Mouse (Mus musculus): Measurements from ENCODE around the gene Tgfbr2. TPM values are rescaled to one million over a fixed set of nuclear protein-coding genes. Genes with fewer than 3 reads are reported as not detected.

The Tgfbr2 gene
- polyA plus RNA-seq, 1 experiment from 2014 or later: 6.9 TPM

DNA sequence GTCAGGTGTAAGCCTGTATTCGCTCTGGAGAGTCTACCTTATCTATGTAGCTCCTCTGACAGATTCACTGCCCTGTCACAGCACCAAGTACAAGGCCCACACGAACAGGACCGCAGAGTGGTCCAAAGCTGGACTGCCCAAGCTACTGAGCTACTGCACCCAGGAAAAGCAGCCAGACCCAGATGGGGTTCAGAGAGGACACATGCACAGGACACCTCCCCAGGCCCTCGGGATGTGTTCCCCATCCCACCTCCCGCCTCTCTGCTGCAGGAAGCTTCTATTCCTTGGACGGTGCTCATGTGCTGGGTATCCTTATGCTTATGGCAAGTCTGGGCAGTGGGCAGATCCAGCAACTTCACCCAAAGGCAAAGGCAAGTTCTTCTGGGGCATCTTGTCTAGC, 34.7 kb downstream of the Tgfbr2 start:
- Histone ChIP-seq H3K36me3 (no peaks in the 10 kb centered on the region), H3K4me2 (no peak overlapping the region), H3K27ac (no peak overlapping the region), H3K4me3 (no peak overlapping the region), H3K9ac (no peak overlapping the region), H3K9me3 (replicated peaks) (no peaks in the 10 kb centered on the region), H3K27me3 (replicated peaks) (no peaks in the 10 kb centered on the region), H3K4me1 (peaks cover 34% of the 10 kb centered on the region)
- WGBS (ENCODE audit: insufficient replicate concordance): 70% methylated on average over 6 of the region's 6 CpGs
- no peak for ATAC-seq

DNA sequence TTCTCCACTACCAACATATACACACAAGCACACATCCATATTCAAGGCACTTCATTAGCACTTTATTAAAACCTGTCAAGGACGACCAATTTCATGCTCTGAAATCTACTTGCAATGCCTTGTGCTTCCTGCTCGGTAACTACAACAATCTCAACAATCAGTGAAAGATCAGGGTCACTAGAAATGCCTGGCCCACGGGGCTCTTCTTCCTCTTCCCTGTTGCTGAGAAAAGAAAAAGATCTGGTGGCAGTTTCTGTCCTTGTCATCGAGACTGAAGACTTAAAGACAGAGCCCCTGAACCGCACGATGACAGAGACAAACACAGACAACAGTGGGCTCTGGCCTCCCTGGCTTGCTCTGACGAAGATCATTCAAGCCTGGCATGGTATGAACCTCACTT, 35.6 kb downstream of the Tgfbr2 start:
- Histone ChIP-seq H3K4me3 (no peak overlapping the region), H3K9ac (no peak overlapping the region), H3K4me2 (no peak overlapping the region), H3K36me3 (no peaks in the 10 kb centered on the region), H3K27me3 (replicated peaks) (no peaks in the 10 kb centered on the region), H3K9me3 (replicated peaks) (no peaks in the 10 kb centered on the region), H3K27ac (no peak overlapping the region), H3K4me1 (peaks cover 30% of the 10 kb centered on the region)
- 35% methylated on average over 7 of the region's 7 CpGs for WGBS (ENCODE audit: insufficient replicate concordance)
- no peak for ATAC-seq

DNA sequence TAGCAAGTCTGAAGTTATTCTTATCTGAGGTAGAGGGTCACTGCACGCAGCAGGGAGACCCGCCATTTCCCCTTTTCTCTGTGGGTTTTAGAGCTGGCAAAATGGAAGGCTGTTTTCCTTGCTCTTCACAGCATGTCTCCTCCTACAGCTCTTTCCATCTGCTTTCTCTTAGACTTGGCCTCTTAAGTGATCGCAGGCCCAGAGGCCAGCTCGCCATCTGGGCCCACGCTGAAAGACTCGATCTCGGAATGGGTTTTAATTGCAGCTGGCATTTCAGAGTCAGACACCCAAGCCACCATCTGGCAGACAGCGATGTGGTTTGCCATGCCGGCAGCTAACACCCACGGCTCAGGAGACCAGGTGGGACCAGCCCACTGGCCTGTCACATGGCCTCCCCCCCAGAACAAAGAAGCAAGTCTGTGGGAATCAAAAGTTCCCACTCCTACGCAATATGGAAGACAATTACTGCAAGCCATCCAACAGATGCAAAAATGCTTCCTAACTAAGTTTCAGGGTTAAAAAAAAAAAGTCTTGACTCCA, 36.5 kb downstream of the Tgfbr2 start:
- 67% methylated on average over 11 of the region's 11 CpGs for whole genome bisulfite sequencing (ENCODE audit: insufficient replicate concordance)
- Histone ChIP-seq H3K27ac (no peak overlapping the region; the same call in 1 of the 2 replicates), H3K27me3 (replicated peaks) (no peaks in the 10 kb centered on the region), H3K36me3 (no peaks in the 10 kb centered on the region), H3K4me2 (no peak overlapping the region), H3K4me1 (peaks cover 25% of the 10 kb centered on the region; the same call in 1 of the 2 replicates), H3K4me3 (no peak overlapping the region), H3K9ac (no peak overlapping the region), H3K9me3 (replicated peaks) (no peaks in the 10 kb centered on the region)
- no peak for ATAC-seq

DNA sequence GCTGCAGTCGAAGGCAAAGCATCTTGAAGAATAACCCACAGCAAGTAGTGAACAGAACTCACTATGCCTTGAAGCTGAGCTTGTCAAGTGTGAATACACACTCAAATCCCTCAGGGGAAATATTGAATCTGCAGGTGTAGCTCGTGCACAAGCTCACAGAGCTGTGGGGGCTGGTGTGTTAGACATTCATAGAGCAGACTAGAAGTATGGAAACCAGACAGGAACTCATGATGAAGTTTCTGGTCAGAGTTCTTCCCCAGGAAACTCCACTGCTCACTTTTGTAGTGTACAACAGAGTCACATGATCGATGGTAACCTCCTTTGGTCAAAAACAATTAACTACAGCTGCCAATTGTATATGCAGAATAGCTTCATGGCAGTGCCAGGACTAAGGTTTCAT, 37.5 kb downstream of the Tgfbr2 start:
- 49% methylated on average over 3 of the region's 3 CpGs for WGBS (ENCODE audit: insufficient replicate concordance)
- H3K27ac ChIP-seq: no peak overlapping the region
- H3K27me3 ChIP-seq (replicated peaks): no peaks in the 10 kb centered on the region
- H3K9me3 ChIP-seq (replicated peaks): no peaks in the 10 kb centered on the region
- no peak overlapping the region for H3K4me3 ChIP-seq
- ATAC-seq: no peak
- H3K36me3 ChIP-seq: no peaks in the 10 kb centered on the region
- H3K4me2 ChIP-seq: no peak overlapping the region
- H3K4me1 ChIP-seq: peaks cover 25% of the 10 kb centered on the region; the same call in 1 of the 2 replicates
- no peak overlapping the region for H3K9ac ChIP-seq

DNA sequence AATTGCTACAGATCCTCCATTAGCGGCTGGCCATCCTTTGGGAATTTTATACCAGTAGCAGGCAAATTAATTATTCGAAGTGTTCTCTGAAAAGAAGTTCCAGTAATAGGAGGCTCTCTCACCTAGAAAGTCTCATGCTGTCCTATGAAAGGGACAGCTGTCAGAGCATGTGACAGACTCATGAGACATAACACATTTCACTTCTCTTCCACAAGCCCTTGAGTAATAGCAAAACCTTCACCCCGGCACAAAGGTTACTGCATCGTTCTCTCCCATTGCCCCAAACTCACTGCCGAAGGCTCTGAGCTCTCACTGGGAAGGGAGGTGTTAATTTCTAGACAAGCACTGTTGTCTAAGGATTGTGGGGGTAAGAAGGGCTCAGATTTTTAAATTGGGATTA, 38.3 kb downstream of the Tgfbr2 start:
- no peaks in the 10 kb centered on the region for H3K36me3 ChIP-seq
- no peak overlapping the region for H3K9ac ChIP-seq
- peaks cover 25% of the 10 kb centered on the region; the same call in 1 of the 2 replicates for H3K4me1 ChIP-seq
- WGBS (ENCODE audit: insufficient replicate concordance): 68% methylated on average over 5 of the region's 5 CpGs
- H3K9me3 ChIP-seq (replicated peaks): no peaks in the 10 kb centered on the region
- H3K27ac ChIP-seq: no peak overlapping the region
- no peak overlapping the region for H3K4me2 ChIP-seq
- no peaks in the 10 kb centered on the region for H3K27me3 ChIP-seq (replicated peaks)
- no peak for ATAC-seq
- no peak overlapping the region for H3K4me3 ChIP-seq

DNA sequence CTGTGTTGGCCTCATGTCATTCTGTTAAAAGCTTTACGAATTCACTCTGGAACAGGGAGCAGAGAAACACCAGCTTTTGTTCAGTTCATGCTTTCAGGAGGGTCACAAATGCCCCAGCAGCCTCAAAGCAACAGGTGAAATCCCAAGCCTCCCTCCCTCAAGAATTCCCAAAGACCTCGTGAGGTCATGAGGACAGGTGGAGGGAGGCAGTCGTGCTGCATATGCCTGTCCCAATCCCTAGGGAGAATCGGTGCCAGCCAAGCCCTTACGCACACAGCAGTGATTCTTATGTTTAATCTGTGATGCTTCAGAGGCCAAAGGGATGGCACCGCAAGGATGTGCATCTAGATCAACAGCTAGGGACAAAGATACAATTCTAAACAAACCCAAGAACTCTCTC, 39.0 kb downstream of the Tgfbr2 start:
- peaks cover 25% of the 10 kb centered on the region; the same call in 1 of the 2 replicates for H3K4me1 ChIP-seq
- no peaks in the 10 kb centered on the region for H3K27me3 ChIP-seq (replicated peaks)
- 72% methylated on average over 6 of the region's 6 CpGs for WGBS (ENCODE audit: insufficient replicate concordance)
- H3K9me3 ChIP-seq (replicated peaks): no peaks in the 10 kb centered on the region
- H3K27ac ChIP-seq: no peak overlapping the region
- H3K4me3 ChIP-seq: no peak overlapping the region
- H3K4me2 ChIP-seq: no peak overlapping the region
- ATAC-seq: no peak
- H3K9ac ChIP-seq: no peak overlapping the region
- H3K36me3 ChIP-seq: peaks cover 2% of the 10 kb centered on the region

DNA sequence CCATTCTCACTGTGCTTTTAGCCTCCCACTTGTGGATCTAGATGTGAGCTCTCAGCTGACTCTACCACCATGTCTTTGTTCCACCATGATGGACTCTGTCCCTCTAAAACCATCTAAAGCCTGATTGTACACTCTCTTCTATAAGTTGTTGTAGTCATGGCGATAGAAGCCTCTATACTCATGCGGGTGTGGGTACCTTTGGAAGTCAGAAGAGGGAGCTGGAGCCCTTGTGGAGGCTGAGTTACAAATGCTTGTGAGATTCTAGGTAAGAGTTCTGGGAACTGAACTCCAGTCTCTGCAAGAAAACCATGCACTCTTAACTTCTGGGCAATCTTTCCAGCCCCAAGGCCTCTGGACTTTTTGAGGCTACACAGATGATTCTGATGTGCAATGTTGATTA, 40.7 kb downstream of the Tgfbr2 start:
- Histone ChIP-seq H3K4me2 (no peak overlapping the region), H3K4me3 (no peak overlapping the region), H3K4me1 (peaks cover 23% of the 10 kb centered on the region; the same call in 1 of the 2 replicates), H3K9ac (no peak overlapping the region), H3K36me3 (peaks cover 16% of the 10 kb centered on the region), H3K27me3 (replicated peaks) (no peaks in the 10 kb centered on the region), H3K9me3 (replicated peaks) (no peaks in the 10 kb centered on the region), H3K27ac (no peak overlapping the region)
- 75% methylated on average over 2 of the region's 2 CpGs for WGBS (ENCODE audit: insufficient replicate concordance)
- no peak for ATAC-seq

DNA sequence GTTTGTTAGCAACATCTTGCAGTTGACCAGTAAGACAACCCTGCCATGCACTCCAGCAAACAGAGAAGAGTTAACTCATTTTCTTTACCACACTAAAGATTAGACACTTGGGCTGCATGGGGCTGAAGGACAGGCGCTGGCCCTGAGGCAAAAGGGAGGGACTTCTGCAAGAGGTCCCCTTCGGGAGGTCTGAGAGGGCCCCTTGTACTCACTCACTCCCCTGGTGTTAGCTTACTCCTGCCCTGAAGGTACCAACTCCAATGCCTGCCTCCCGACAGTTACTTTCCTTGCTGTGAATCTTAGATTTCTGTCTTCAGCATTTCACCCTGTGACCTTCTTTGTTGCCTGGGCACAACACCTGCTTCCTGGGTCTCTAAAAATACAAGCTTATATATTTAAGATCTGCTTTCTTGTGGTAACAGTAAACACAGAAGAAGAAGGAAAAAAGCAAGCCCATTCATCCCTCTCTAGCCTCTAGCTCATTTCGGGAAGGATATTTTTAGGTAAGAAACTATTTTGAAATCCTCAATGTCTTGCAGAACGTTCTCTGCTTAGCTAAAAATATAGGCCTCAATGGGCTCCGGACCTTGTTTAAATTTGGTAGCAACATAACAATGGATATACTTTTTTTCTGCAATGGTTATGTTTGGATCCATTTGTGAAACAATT, 41.7 kb downstream of the Tgfbr2 start:
- no peak overlapping the region for H3K9ac ChIP-seq
- H3K27me3 ChIP-seq (replicated peaks): no peaks in the 10 kb centered on the region
- H3K36me3 ChIP-seq: peaks cover 27% of the 10 kb centered on the region
- H3K27ac ChIP-seq: no peak overlapping the region
- no peaks in the 10 kb centered on the region for H3K9me3 ChIP-seq (replicated peaks)
- no peak for ATAC-seq
- H3K4me2 ChIP-seq: no peak overlapping the region
- WGBS (ENCODE audit: insufficient replicate concordance): 54% methylated on average over 6 of the region's 6 CpGs
- H3K4me3 ChIP-seq: no peak overlapping the region
- peaks cover 18% of the 10 kb centered on the region; the same call in 1 of the 2 replicates for H3K4me1 ChIP-seq

DNA sequence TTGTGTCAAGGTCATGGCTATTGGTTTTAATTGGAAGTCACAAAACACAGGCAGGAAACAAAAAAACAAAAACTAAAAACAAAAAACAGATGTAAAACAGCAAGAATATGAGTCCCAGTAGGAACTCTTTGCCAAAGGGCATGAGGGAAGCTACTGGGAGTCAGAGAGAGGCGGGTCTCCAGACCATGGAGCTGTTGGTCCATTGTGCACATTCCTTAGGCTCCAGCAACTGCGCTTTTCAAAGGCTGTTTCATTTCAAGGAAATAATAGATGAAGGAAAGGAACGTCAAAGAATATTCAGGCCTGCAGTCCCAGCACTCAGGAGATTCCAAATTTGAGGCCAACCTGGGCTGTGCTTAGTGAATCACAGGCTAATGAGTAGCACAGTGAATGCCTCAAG, 46.3 kb downstream of the Tgfbr2 start:
- Histone ChIP-seq H3K27ac (no peak overlapping the region), H3K4me1 (peaks cover 1% of the 10 kb centered on the region; the same call in 1 of the 2 replicates), H3K4me2 (no peak overlapping the region), H3K9me3 (replicated peaks) (no peaks in the 10 kb centered on the region), H3K4me3 (no peak overlapping the region), H3K27me3 (replicated peaks) (no peaks in the 10 kb centered on the region), H3K9ac (no peak overlapping the region), H3K36me3 (peaks cover 54% of the 10 kb centered on the region)
- WGBS (ENCODE audit: insufficient replicate concordance): 75% methylated on average over 3 of the region's 3 CpGs
- no peak for ATAC-seq

DNA sequence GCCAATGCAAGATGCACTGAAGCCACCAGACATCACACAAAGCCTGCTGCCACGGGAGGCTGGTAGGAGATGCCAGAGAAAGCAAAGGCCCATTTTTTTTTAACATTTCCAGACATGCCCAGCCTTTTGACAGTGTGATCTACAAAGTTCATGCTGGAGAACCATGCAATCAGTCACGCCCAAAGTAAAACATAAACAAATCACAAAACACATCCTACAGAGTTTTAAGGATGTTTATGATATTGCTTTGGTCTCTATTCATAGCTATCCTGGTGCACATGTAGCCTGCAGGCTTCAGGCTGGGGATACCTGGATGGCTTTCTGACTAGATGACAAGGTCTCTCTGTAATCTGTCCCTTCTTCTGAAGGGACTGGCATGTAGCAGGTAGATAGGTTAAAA, 46.8 kb downstream of the Tgfbr2 start:
- ATAC-seq: no peak
- H3K27me3 ChIP-seq (replicated peaks): no peaks in the 10 kb centered on the region
- H3K27ac ChIP-seq: no peak overlapping the region
- no peaks in the 10 kb centered on the region for H3K9me3 ChIP-seq (replicated peaks)
- no peak overlapping the region for H3K4me3 ChIP-seq
- H3K9ac ChIP-seq: no peak overlapping the region
- WGBS (ENCODE audit: insufficient replicate concordance): 57% methylated on average over 2 of the region's 2 CpGs
- H3K4me2 ChIP-seq: no peak overlapping the region
- H3K36me3 ChIP-seq: peaks cover 54% of the 10 kb centered on the region
- H3K4me1 ChIP-seq: peaks cover 4% of the 10 kb centered on the region; the same call in 1 of the 2 replicates

DNA sequence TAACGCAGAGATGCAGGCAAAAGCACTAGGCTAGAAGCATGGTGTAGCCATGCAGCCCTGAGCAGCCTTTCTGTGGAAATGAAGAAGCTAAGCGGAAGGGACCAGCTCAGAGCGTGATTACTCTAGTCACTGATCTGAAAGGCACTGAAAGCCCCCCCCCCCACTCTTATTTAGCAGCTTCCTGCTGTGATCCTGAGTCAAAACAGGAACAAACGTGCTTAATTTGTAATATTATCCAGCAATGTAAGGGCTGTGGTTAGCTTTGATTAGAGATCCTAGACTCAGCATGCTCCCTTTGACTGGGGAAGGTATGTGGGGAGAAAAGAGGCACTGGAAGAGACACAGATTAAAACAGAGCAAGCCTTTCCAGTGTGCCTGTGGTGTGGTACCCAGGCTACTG, 48.7 kb downstream of the Tgfbr2 start:
- H3K36me3 ChIP-seq: peaks cover 54% of the 10 kb centered on the region
- no peak overlapping the region for H3K9ac ChIP-seq
- 68% methylated on average over 4 of the region's 4 CpGs for WGBS (ENCODE audit: insufficient replicate concordance)
- H3K27me3 ChIP-seq (replicated peaks): no peaks in the 10 kb centered on the region
- ATAC-seq: no peak
- peaks cover 16% of the 10 kb centered on the region for H3K4me1 ChIP-seq
- H3K4me3 ChIP-seq: no peak overlapping the region
- H3K27ac ChIP-seq: no peak overlapping the region
- no peaks in the 10 kb centered on the region for H3K9me3 ChIP-seq (replicated peaks)
- no peak overlapping the region for H3K4me2 ChIP-seq

DNA sequence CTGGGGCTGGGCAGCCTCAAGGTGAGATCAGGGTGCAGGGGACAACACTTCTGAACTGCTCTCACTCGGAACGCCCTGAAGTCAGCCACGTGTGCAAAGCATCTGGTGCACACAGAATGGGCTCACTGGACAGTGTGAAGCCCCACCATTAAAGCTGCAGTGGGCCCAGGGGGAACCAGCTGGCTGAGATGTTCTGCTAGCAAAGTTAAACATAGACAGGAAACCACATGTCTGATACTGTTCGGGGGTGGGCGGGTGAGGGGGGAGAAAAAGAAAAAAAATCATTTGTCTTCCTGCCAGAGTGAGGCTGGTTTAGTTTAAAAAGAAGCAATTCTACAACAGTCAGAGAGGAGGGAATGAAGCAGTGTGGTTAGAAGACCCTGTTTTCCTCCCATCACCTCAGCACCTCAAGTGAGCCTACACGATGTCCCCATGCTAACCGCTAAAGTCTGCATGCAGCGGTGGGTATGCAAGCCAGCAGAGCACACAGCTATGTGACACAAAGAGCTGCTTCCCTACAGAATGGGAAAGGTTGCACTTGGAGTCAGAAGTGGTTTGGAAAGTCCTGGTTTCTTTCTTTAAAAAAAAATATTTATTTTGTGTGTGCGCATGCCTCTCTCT, 52.1 kb downstream of the Tgfbr2 start:
- Histone ChIP-seq H3K36me3 (peaks cover 24% of the 10 kb centered on the region), H3K9me3 (replicated peaks) (no peaks in the 10 kb centered on the region), H3K27ac (peak overlapping the region; percentile 45; the same call in 1 of the 2 replicates), H3K4me2 (no peak overlapping the region), H3K27me3 (replicated peaks) (no peaks in the 10 kb centered on the region), H3K4me1 (peaks cover 16% of the 10 kb centered on the region), H3K9ac (no peak overlapping the region), H3K4me3 (no peak overlapping the region)
- WGBS (ENCODE audit: insufficient replicate concordance): 21% methylated on average over 9 of the region's 9 CpGs
- ATAC-seq: peak; percentile 36
